Mouse (Mus musculus): ENCODE measurements at regions not wholly inside any gene's neighbourhood (a gene's known extent, or its start where the extent isn't known, plus 50 kb on each side); places are given as distances from the start of the nearest gene placed in this dataset.

DNA sequence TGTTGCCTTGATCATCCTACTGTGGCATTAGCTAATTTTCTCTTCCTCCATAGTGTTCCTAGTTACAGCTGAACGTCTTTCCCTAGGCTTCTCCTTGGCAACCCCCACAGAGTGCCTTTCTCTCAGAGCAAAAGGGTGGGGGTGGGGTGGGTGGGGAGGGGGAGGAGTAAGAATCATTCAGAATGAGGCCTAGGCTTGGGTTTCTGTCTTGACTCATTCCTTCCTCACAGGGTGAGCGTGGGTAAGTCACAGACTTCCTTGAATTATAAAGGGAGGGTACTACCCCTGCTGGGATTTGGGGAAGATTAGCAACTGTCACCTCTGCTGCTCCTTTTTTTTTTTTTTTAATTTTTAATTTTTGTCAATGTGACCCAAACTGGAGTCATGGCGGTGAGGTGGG lies 114.5 kb downstream of the Dhx35 start:
- DNase-seq: no peak

DNA sequence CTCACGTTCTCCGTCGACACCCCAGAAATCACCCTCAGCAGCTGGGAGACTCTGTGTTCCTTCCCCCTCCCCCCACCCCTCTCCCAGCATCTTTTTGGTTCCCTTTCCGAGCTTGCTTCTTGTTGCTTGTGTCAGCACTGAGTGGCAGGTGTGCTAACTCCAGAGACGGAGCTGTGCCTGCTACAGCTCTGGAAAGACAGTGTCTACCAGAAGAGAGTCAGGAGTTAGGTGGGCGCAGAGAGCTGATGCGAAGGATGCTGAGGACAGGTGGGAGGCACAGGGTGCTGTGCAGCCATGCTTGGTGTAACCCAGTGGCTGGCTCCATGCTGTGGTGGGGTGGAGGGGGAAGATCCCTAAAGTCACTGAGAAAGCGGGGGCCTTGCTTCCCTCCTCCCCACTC lies 115.7 kb downstream of the Dhx35 start:
- DNase-seq: no peak

DNA sequence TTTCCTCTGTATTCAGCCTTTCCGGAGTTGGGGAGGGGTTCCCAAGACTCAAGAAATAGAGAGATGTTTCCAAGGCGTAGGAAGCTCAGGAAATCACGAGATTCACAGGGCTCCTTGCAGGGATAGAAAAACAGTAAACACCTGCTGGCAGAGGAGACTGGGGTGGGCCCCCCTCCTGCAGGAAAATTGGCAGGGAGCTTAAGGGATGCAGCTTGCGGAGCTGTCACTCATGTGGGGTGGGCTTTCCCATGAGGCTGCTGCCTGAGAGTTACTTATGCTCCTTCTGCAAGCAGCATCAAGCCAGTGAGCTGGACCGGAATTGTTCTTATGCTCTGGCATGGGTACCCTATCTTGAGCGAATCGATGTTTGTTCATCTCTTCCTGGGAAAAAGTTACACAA lies 116.6 kb downstream of the Dhx35 start:
- no peak for DNase-seq

DNA sequence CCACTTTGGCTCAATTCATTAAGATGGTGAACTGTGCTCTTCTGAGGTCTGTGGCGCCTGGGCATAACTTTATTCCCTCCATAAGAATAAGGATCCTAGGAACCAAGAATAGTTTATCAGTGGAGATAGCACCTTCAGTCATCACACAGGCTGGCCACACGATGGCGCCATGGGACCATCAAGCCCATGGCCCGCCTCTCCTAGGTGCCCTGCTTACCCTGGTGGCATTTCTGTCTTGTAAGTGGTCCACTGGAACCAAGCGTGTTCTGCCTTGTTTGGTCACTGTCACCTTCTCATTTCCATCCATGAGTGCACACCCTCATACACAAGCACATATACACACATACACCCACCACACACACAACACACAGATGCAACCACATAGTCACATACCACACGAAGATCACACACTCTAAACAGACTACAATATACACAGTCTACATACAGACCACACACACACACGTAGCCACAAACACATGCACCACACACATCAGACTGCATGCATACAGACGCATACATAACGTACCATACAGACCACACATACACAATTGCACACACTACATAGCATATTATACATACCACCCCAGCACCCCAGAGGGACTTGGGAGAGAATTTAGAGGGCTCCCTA lies 118.1 kb downstream of the Dhx35 start:
- DNase-seq: peak; percentile 18 to 66

DNA sequence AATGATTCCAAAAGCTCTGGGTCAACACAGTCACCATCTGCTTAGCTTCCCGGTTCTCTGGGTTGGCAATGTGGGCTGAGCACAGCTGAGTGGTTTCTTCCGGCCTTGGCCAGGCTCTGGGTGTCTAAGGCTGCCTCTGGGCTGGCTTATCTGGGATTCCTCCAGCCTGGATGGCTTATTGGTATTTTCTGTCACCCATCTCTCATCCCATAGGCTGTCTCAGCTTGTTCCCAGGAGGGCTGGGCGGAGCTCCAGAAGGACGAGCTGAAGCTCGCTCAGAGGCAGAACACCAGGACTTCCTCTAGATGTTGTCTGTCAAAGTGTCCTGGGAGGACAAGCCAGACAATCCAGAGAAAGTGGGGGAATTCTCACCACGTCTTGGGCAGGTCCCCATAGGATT lies 122.8 kb downstream of the Dhx35 start:
- DNase-seq: no peak

DNA sequence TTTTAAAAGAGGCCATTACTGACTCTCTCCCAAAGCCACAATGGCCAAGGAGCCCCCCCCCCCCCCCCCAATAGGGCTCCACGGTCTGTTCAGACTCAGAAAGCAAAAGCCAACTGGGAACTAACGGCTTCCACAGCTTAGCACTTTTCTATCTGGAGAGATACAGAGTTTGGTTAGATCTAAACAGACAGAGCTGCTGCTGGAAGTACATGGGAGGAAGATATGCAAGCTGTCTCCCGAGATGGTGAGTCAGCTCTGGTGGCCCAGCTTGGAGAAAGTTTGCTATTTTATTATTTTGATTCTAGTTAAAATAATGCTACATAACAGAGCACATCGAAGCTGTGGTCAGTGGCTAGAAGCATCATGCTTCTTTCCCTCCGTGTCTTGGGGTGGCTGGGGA lies 123.7 kb downstream of the Dhx35 start:
- no peak for DNase-seq

DNA sequence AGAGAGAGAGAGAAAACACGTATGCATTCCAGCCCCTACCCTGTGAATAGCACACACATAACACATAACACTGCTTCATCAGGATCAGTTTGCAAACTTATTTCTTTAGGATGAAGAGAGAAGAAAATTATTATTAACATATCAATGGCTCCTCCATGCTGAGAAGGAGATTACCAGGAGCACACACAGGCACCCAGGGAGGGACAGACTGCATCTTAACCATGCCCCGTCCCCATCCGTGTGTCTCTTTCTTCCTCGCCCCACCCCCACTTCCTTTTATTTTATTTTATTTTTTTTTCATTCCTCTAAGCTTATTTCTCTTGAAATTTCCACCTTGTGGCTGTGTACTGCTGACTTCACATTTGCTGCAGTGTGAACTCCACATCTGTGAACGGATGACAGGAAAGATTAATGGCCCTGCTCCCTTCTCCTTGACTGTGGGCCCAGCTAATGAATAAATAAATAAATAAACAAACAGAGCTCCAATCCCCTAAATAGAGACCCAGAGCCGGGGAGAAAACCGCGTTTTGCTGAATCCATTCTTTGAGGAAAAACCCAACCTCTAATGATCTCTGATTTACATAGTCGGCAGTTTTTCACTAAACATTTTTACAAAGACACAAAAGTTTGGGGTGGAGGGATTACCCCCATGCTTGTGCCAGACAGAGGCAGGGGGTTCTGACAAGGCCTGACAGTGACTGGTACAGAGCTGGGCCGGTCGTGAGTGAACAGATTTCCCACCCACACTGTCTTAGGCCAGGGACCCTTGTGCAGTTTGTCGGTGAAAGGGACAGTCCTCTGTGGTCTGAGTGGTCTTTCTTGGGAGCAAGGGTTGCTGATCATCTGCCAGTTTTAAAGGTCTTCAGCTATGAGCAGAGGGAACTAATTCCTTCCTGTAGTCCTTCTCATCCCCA lies 127.0 kb downstream of the Dhx35 start:
- DNase-seq: no peak

DNA sequence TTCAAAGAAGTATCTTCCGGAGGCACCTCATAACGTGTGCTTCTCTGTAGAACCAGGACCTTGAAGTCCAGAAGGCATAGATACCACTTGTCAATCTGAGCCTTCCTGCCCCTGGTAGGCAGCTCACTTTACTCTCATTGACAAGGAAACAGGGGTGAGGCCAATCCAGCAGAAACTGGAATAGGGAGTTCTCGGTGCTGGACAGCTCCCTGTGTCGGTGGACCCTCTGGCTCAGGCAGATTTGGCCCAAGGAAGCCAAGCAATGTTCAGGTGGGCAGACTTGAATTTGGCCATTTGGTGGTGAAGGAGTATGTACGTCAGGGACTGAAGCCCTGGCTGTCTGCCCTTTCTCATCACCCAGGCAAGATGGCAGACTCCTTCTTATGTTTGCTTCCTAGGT lies 128.2 kb downstream of the Dhx35 start:
- DNase-seq: no peak

DNA sequence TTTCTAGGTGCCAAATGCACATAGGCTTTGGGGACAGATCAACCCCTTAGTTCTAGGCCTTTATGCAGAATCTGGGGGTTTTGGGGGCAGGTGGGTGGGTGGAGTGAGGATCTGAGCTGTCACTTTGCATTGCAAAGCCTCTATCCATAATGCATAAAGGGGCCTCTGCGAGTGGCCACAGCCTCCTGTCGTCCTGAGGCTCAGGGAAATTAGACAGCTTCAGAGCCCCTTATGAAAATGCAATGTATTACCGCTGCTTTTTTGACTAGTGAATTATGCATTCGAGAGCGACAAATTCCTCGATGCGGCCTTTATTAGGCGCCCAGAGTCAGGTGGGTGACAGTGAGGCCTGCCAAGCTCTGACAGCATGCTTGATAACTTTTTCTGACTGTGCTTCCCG lies 134.9 kb downstream of the Dhx35 start:
- DNase-seq: no peak

DNA sequence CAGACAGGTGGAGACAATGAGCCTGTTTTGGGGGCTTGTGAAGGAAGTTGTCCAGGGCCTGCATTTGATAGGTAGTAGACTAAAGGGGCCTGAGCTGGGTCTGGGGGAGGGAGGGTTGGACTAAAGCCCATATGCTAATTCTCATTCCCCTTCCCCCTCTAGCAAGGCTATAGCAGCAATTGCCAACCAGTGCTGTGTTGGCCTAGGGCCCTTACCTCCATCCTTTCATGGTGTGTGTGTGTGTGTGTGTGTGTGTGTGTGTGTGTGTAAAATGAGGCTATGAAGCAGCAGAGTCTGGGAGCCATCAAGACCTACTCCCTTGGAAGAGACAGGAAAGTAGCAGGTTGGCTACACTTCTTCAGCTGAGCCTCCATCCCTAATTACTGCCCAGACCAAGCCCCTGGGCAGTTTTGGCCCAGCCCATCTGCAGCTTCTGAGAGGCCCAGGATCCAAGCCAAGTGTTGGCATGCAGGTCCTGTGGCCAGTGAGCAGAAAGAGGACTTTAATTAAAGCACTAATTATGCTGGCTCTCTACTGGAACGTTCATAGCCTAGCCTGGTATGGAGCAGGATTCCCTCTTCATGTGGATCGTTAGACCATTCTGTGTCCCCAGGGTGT lies 143.4 kb downstream of the Dhx35 start:
- no peak for DNase-seq

DNA sequence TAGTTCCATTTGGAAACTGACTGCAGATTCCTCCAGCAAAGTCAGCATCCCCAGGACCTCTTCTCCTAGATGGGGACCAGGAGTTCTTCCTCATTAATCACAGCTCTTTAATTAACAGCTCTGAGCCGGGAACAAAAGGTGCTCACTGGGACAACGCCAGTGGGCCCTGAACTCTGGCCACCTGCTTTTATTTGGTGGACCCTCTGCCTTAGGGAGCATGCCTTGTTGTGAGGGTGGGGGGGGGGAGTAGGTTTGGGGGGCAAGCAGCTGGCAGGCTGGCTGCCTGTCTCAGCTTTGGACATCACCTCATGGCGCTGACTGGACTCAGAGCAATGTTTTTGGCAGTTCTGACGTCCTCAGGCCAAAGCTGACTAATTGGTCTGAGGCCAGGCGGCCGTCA lies 154.8 kb downstream of the Dhx35 start:
- DNase-seq: no peak

DNA sequence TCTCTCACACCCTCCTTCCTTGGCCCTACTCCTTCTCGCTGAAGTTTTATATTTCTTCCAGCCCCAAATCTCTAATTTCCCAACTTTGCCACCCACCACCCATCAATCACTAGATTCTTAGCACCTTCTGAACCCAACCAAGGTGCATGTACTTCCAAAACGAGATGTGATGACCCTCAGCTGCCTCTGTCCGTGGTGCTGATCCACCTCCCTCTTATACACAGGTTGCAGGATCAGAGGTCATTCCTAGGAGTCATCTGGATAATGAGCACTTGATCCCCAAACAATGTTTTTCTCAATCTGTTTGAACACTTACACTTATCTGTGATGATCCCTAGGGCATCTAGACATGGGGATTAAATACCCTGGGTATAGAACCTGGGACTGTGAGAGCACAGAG lies 156.5 kb downstream of the Dhx35 start:
- DNase-seq: peak in 1 of 2 experiments; percentile 26

DNA sequence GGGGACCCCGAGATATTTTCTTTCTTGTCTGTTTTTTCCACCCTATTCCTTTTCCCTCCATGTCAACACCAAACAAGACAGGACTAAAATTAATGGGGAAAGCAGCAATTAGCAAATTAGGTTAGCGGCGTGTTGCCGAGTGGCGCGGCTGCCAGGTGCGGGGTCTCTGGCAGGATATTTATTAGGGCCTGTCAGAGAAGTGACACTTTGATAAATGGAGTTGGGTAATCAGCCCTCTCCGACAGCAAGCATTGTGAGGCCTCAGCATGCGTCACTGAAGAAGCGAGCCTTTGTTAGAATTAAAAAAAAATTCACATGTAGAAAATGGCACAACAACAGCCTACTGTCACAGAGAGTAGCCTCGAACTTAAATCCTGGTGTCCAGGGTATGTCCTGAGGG lies 162.3 kb downstream of the Dhx35 start:
- no peak for DNase-seq

DNA sequence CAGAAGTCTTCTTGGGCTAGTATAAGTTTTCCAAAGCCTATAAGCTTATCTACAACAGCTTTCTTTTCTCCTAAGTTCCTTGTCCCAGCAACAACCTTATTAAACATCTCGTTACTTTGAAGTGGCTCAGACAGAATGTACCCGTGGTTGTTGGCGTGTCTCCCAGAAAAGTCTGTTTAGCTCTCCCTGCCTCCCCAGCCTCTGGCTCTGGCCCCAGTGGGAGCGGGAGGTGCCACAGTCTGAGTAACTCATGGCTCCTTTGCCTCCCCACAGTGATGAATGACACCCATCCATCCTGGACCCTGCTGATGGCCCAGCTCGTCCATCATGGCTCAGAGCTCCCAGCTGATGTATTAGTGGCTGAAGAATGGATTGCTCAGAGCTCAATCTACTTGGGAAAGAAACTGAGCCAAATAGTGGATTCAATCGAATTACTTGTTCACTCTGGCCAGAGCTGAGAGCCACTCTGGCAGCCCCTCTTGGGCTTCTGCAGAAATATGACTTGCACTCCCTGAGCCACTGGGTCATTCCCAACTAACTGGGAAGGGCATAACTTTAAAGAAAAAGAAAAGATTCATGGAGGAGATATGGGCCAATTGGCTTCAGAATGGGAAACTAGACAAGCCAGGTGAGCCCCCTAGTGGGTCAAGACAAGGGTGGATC lies 170.5 kb downstream of the Dhx35 start:
- DNase-seq: peak; percentile 10 to 12

DNA sequence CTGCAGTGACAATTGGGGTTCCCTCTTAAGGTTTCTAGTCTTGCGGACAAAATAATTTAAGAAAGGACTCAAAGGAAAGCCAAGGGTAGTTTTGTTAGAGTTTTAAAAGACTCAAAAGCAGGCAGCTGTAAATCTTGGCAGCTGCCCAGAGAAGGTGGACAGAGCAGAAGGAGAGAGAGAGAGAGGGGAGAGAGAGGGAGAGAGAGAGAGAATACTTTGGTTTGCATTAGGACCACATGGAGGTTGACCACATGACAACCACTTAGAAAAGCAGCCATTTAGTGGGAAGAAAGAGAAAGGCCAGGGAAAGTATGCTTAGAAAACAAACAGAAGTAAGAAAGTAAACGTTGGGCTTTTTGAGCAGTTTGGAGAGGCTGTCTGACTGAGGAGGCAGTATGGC lies 177.6 kb downstream of the Dhx35 start:
- no peak for DNase-seq

DNA sequence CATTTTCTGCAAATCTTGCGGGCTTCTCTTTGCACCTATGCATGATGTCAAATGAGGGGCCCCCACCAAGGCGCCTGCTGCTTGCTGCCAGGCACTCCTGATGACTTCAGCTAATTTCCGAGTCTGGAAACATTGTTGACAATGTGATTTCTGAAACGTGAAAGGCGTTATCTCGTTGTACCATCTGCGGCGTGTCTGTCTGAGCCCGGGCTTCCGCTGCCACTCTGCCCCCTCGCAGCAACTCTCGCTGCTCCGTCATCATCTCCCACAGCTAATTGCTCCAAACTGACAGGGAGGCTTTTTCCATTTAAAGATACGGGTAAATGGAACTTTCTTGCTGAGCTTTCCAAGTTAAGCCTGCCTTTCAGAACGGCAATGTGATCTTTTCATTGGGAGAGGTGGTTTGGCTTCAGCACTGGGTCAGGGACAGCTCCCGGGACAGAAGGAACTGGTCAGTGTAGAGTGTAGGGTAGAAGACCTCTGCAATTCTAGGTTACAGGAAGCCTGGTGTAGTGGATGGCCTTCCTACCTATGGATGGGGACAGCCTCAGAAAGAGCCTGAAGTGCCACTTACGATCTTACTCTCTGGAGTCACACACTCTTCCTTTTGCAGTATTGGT lies 191.0 kb downstream of the Dhx35 start:
- peak in 1 of 2 experiments; percentile 48 for DNase-seq

DNA sequence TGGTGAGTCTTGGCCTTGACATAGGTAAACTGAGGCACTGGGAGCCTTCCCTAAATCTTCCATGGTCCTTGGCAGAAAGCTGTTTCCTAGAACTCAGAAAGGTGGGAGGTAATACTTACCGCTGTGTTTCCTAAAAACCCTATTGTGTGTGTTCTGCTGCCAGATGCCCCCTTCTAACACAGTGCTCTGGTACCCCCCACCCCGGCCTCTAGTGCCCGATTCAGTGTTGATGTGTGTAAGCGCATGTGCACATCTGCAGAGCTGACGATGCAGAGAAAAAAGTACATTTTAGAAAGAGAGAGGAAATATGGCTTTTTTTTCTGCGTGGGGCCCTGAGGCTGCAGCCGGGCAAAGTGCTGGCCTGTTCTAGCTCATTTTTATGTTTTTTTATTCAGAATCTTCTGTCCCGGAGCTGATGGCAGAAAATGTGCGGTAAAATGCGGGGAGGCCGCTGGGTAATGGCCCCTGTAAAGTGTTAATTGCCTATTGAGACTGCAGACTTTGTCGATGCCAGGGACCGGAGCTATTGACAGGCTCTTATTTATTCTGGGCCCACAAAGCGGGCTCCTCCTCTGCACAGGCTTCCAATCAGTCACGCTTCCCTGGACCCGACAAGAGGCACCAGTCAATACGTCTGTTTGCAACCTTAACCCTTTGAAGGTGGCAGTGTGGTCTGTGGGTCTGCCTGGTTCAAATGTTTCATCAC lies 208.0 kb downstream of the Dhx35 start:
- DNase-seq: no peak

DNA sequence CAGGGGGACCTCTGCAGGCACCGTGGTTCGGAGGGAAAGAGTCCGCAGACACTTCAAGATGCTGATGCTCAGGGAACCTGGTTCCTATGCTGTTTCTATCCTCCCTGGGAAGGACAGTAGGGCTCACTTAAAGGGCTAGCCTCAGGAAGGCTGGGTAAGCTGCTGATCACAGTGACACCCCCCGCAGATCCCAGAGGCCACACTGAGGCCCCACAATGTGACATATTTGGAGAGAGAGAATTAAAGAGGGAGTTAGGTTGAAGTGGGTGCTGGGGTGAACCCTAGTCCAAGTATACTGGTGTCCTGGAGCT lies 208.5 kb downstream of the Dhx35 start:
- DNase-seq: no peak

DNA sequence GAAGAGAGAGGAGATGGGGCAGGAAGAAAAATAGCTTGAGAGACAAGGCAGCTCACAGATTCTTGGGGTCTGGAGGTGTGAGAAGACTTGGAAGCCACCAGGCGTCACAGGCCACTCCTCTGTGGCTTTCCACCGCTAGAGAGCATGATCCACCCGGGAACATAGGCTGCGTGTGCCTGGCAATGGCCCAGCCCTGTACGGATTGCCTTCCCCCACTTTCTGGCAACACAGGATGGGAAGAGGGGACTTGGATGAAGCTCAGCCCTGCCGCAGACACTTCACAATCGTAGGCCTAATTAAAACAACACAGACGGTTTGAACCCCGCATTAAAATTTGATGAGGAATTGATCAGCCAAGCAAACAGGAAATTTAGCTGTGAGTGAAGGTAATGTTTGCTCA lies 209.8 kb downstream of the Dhx35 start:
- DNase-seq: no peak

DNA sequence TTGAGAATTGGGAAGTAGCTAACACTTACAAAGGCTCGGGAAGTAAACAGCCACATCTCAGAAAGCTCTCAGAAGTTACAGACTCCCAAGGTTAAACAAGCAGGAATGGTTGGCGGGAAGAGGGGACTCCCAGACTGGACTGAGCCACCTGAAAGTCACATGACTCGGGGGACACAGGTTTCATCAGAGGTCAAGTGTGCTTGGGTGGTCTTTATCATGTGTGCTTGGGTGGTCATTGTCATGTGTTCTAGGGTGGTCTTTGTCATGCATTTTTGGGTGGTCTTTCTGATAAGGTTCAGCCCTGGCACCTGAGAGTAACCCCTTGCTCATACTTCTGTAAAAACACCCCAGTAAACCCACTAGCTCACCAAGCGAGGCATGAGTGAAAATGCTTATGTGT lies 218.1 kb downstream of the Dhx35 start:
- DNase-seq: no peak

DNA sequence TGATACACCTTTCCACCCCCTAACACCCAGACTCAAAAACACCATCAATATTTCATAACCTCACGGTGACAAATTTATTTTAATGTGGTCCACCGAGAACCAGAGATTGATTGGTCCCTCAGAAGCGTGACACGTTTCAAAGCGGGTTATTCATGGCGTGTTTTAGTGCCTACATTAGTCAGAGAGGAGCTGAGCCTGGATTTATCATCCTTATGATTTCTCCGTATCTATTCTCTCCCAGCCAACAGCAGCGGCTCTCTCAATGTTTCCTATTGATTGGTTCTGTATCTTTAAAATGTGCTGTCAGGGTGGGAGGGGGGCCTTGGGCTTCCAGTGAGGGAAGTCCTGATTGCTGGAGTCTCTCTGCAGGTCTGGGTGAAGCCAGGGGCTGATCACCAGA lies 219.9 kb downstream of the Dhx35 start:
- no peak for DNase-seq

DNA sequence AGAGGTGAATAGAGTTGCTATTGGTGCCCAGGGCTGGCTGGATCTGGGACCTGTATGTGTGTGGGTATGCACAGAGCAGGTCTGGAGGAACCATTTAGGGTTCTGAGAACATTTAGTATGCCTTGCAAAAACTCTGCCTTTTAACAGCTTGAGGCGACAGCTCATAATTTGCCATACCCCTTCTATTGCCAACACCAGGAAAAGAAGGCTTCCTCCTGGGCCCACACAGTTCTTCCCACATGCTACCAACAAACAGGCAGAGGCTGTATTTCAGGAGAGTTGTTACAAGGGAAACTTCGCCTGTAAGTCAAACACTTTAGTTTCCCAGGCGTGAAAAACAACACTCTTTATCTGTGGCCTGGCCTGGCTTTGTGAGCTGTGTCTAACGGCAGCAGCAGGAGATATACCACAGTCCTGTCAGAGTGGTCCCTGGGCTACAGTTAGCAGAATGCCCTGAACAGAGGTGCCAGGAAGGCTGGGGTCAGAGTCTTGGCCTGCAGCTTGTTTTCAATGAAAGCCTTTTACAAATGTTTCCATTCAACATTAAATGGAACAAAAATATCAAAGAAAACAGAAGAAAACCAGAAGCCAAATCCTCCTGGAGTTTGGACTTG lies 225.4 kb downstream of the Dhx35 start:
- DNase-seq: no peak

All from kidney, postnatal 36 days (tissue).